Mouse (Mus musculus) spleen, adult 18-20 months (tissue): ENCODE data around the gene Ap1s2.

Source experiments
- DNase-seq, 2 experiments: peaks; one replicate each; pipeline ENCODE4 v3.0.0; 2022; ENCODE audit warnings: mixed read lengths in 2 of 2

The Ap1s2 gene

DNA sequence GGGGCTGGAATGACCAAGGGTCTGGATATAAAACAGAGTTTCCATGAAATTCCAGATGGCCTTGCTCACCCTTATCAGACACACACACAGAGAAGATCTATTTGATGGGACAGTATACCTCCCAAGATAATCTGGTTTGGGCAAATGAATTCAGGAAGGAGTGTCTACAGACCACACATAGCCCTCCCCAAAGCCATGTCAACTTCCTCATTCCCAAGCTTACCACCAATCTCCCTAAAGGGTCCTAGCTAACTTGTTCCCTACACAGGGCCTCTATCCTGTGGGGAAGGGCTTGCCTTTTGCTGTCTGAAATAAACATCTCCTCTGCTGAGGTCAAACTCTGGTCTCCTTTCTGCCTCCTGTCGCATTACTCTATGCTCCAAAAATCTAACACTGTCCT lies 72.3 kb downstream of the Ap1s2 start:
- no peak for DNase-seq

DNA sequence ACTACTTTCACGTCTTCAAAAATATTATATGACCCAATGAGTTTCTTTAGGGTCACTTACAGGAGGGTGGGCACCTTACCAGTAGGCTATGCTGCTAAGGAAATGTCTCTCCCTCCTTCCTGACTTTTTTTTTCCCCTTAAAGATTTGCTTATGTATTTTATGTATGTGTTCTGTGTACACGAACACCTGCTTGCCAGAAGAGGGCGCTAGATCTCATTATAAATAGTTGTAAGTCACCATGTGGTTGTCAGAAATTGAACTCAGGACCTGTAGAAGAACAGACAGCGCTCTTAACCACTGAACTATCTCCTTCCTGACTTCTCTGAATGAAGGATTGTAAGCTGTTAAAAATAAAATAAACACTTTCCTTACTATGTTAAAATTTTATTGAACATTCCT lies 72.7 kb downstream of the Ap1s2 start:
- DNase-seq: no peak

DNA sequence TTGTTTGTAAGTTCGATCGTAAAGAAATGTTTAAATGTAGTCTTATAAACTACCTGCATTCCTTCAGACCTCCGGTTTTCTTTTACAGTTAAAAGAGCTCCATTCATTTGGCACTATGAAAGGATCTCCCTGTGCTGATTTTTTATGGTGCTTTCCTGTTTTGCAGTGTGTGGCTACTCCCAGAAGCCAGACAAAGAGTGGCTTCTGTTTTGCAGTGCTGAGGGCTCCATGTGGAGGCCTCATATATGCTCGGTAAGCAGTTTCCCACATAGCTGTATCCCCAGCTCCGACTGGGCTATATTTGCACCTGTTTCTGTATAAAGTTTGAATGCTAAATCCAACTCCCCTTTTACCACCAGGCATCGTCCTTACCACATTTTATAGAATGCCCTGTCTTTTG lies 73.3 kb downstream of the Ap1s2 start:
- no peak for DNase-seq
